Mouse (Mus musculus) liver, adult 2 months (tissue): ENCODE data around the gene Tmem95.
A peak's percentile ranks its signal among the peaks of the same experiment; 100 is the strongest.

ENCODE experiments used
- CTCF ChIP-seq: fragments of 200-500 bp; IDR thresholded peaks from 2 replicates; pipeline ENCODE4 v1.5.1; 2011; ENCODE audit warnings: low read depth, low read length, control low read depth
- POLR2A ChIP-seq: fragments of 200-500 bp; IDR thresholded peaks from 2 replicates; pipeline ENCODE4 v1.6.1; 2011; ENCODE audit warnings: low read length, control low read depth; ENCODE audit not compliant: insufficient read depth; ENCODE audit errors: extremely low read depth

DNA sequence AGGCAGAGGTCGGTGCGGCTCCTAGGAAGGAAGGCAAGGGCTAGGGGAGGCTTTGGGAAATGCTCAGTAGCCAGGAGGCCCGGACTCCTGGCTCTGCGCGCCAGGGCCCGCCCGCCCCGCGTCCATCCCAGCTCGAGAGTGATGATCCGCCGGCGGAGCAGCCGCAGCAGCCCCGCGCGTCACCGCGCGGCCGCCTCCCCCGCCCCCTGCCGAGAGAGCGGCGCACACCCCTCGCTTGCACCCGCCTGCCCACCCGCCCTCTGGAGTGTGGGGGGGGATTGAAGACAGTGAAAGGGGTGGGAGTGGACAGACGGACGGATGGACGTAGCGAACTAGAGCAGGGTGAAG lies 40.2 kb downstream of the Tmem95 start, which contains the start of gene Nlgn2:
- TF ChIP-seq POLR2A (0 out of 2 replicates have a peak, but pooled peaks have one; percentile 19), CTCF (no peak)
